Mouse (Mus musculus): ENCODE measurements around the gene AC124502.3.
A peak's percentile ranks its signal among the peaks of the same experiment; 100 is the strongest.

AC124502.3 gene

DNA sequence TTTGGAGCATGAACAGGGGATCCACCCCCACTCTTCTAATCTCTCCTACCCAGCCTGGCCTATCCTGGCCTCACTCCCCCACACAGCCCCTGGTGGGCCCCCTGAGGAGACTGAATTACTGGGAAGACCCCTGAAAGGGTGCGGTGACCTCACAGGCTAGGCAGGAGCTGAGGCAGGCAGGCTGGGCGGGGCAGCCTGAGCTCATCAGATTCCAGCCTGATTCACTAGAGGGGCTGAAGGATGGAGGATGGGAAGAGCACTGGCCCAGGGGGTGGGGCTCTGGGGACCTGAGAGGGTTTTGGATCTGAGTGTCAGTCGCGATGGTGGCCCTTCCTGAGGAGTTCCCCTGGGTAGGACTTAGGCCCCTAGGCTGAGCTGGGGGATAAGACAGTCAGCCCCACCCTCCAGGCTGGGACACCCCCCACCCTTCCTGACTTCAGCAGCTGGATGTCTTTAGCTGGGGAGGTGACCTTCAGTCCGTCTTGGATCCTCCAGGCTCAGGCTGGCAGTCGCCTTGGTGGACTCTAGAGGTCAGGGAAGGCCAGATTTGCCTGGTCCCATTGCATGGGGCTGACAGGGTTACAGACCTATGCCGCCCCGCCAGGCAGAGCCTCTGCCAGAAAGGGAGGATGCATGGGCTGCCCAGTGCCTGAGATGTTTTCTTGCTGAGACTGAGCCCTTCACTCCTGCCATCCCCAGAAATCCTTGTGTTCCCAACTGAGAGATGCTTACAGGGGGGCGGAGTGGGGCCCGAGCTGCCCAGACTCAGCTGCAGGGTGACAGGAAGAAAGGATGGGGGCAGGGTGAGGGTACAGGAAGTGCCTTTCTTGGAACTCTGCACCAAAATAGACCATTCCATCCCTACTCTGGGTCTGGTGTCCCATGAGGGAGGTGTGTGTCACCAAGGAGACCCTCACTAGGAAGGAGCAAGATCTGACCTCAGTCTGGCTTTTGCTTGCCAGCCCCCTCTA is 20.4 kb downstream of the AC124502.3 start:
- DNase-seq (ENCODE audit: low spot score in 2 of 2): no peak

DNA sequence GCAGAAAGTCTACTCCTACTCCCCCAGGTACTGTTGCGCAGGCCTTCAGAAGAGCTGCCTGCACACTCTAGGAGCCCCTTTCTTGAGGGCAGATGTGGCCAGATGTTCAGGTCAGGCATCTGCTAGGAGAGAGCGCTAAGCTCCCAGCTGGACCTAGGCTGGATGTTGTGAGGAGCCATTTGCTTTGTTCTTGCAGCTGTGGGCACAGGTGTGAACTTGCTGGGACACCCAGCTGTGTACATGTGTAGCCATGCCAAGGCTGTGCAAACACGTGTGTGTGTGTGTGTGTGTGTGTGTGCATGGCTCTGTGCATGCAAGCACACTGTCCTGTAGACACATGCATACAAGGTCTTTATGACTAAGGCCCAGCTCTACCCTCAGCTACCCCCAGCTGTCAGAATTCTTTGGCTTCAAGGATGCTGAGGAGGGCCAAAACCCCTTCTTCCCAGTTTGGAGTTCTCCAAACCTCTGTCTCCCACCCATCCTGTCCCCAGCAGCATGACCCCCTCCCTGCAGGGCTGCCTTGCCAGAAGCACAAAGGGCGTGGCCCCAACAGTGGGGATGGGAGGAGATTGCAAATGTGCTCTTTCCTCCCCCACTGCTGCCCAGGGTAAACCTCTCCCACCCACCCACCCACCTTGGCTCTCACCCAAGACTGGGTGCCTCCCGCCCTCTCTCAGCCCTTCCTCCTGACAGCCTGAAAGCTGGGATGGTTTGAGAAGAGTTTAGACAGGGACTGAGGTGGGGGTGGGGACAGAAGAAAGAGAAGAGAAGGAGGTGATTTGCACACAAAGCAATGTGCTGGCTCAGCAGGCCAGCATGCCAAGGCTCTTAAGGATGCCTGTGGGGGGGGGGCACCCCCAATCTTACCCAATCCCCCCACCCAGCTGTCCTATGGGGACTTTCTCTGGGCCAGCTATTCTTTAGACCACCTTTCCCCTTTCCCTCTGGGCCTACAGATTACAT is 22.0 kb downstream of the AC124502.3 start:
- DNase-seq (ENCODE audit: low spot score in 2 of 2): no peak

DNA sequence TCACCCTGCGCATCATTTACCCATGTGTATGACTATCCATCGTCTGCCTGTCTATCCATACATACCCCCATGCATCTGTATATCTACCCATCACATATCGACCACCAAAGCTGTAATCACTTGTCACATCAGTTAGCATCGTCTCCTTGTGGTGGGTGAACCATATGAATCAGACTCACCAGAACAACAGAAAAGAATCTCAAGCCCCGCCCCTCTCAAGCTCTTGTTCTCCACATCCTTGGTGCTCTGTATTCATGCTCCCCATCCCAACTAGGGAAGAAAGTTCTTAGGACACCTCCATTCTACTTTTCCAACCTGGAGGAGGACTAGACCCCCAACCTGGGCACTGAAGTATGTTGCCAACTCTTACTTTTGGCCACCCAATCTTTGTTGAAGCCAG is 23.4 kb downstream of the AC124502.3 start:
- DNase-seq (ENCODE audit: low spot score in 2 of 2): no peak

- no peak for DNase-seq (ENCODE audit: low spot score in 2 of 2)
Measured at GRCm38 (mm10) chr19:5062446-5062845, 23.8 kb downstream of the AC124502.3 start.

DNA sequence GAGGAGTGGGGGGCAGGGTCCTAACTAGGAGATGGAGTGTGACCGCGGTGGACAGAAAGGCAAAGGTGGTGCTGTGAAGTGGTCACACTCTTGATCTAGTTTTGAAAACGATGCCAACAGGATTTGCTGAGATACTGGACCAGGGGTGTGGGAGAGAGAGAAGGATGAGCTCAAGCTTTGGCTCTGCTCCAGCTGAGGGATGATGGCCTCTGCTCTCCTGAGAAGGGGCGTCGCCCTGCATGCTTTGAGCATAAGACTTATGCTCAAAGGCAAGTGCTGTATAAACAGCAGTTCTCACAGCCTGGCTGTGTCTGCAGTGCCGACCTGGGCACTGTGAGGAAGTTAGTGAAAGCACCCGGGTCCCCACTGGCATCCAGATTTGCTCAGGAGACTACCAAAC is 26.4 kb downstream of the AC124502.3 start:
- DNase-seq (ENCODE audit: low spot score in 2 of 2): no peak

- no peak for DNase-seq (ENCODE audit: low spot score in 2 of 2)
Measured at GRCm38 (mm10) chr19:5067040-5067799, 28.5 kb downstream of the AC124502.3 start.

GRCm38 (mm10) chr19:5067867-5068569 is 29.3 kb downstream of the AC124502.3 start, which contains the start of gene Cd248:
TSS of gene Cd248 (plus strand) at chr19:5068078.
- no peak for DNase-seq (ENCODE audit: low spot score in 2 of 2)

DNA sequence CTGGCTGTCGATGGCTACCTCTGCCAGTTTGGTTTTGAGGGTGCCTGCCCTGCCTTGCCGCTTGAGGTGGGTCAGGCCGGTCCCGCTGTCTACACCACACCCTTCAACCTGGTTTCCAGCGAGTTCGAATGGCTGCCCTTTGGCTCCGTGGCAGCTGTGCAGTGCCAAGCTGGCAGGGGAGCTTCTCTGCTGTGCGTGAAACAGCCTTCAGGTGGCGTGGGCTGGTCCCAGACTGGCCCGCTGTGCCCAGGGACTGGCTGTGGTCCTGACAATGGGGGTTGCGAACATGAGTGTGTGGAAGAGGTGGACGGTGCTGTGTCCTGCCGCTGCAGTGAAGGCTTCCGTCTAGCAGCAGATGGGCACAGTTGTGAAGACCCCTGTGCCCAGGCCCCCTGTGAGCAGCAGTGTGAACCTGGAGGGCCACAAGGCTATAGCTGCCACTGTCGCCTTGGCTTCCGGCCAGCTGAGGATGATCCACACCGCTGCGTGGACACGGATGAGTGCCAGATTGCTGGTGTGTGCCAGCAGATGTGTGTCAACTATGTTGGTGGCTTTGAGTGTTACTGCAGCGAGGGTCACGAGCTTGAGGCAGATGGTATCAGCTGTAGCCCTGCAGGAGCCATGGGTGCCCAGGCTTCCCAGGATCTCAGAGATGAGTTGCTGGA is 30.0 kb downstream of the AC124502.3 start:
- no peak for DNase-seq (ENCODE audit: low spot score in 2 of 2)

GRCm38 (mm10) chr19:5069486-5069885 is 30.8 kb downstream of the AC124502.3 start:
- no peak for DNase-seq (ENCODE audit: low spot score in 2 of 2)

DNA sequence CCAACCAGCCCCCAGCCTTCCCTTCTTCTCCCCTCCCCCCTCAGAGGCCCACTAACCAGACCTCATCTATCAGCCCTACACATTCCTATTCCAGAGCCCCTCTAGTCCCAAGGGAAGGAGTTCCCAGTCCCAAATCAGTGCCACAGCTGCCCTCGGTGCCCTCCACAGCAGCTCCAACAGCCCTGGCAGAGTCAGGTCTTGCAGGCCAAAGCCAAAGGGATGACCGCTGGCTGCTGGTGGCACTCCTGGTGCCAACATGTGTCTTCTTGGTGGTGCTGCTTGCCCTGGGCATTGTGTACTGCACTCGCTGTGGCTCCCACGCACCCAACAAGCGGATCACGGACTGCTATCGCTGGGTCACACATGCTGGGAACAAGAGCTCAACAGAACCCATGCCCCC is 31.3 kb downstream of the AC124502.3 start:
- no peak for DNase-seq (ENCODE audit: low spot score in 2 of 2)

GRCm38 (mm10) chr19:5071077-5071476 is 32.4 kb downstream of the AC124502.3 start:
- no peak for DNase-seq (ENCODE audit: low spot score in 2 of 2)

- DNase-seq (ENCODE audit: low spot score in 2 of 2): peak; percentile 66 to 80
Measured at GRCm38 (mm10) chr19:5071545-5072369, 33.1 kb downstream of the AC124502.3 start.

DNA sequence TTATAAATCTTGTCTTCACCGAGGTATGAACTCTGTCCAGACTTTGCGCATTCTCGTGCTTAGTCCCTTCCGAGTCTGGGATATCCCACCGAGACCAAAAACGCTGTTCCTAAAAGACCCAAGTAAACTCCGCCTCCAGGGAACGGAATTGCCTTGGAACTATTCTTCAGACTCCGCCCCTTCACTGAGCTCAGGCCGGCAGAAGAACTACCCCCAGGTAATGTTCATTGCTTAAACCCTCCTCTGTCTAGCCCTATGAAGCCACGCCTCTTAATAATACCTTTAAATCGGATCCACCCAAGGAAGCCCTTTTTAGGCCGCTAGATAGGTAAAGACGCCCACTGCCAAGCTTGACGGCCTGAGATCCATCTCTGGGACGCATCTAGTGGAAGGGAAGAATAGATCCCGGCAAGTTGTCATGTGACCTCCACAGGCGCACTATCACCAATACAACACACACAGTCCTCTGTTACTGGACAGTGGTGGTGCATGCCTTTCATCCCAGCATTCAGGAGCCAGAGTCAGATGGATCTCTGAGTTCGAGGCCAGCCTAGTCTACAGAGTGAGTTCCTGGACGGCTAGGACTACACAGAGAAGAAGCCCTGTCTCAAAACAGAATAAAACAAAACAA is 33.8 kb downstream of the AC124502.3 start:
- no peak for DNase-seq (ENCODE audit: low spot score in 2 of 2)

DNA sequence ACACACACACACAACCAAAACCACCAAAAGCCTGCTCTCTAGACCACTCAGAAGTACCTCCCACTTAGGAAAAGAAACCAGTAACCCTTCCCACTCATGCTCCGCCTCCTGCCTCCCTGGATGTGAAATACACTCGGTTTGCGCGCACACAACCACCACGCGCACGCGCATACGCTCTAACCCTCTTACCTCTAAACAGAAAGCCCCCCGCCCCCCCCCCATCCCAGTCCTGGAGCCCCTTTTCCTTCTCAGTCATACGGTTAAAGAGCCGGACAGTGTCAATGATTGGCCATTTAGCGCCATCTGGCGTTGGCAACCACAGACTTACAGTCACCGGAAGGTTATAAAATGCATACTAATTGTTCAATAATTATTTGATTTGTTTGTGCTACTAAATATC is 34.3 kb downstream of the AC124502.3 start:
- peak in 1 of 2 experiments; percentile 37 for DNase-seq (ENCODE audit: low spot score in 2 of 2)

DNA sequence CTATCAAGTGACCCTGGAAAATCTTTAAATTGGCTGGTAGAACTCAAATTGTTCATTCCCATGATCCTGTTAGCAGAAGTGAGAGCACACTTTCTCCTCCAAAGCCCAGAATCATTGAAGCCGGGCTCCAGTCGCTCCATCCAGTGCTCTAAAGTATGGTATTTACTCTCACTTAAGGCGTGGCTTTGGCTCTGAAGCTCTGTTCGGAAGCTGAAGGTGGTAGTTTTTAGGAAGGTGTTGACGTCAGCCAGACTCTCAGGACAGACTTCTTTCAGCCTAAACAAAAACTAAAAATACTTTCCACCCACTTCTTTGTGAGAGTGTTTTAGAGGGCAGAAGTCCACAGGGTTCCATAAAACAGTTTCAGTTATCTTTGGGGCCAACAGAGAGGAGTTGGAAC is 34.8 kb downstream of the AC124502.3 start:
- no peak for DNase-seq (ENCODE audit: low spot score in 2 of 2)

- DNase-seq (ENCODE audit: low spot score in 2 of 2): no peak
Measured at GRCm38 (mm10) chr19:5079279-5079678, 40.6 kb downstream of the AC124502.3 start.

DNA sequence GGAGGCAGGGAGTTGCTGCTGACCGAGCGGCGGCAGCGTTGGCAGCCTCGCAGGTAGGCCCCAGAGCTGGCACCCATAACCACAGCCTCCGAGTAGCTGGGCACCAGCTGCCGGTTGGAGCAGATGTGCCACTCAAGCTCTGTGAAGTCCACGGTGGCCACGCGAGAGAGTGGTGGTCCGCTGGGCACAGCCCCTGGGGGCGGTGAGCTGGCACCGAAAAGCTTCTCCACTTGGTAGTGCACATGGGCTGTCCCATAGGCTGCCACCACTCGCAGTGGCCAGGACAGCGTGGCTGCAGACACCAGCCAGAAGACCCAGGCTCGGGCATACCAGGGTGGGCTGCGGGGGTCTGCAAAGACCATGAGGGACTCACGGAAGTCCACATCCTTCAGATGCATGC is 43.3 kb downstream of the AC124502.3 start:
- no peak for DNase-seq (ENCODE audit: low spot score in 2 of 2)

DNA sequence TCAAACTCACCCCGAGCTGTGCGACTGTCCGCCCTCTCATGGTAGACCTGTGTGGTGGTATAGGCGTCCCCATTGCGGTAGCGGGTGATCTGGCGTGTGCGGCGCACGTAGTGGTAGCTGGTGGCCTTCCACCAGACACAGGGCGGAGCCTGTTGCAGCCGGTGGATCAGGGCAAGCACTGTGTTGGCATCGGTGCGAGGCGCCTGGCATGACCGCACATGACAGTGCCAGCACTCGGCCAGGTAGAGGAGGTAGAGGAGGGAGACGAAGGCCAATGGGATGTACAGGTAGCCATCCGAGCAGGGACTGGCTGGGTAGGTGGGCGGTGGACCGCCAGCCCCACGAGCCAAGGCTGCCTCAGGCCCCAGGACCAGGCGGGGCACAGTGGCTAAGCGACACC is 43.9 kb downstream of the AC124502.3 start:
- no peak for DNase-seq (ENCODE audit: low spot score in 2 of 2)

Data from right cerebral cortex, postnatal 10 days (tissue).